Mouse (Mus musculus) forebrain, embryonic 12.5 days (tissue): ENCODE measurements around the gene Slfnl1. TPM values are rescaled to one million over a fixed set of nuclear protein-coding genes. Genes with fewer than 3 reads are reported as not detected.

ENCODE experiments used
- polyA plus RNA-seq: library from polyadenylated mRNA; unstranded; fragments of >200 nt; fragmentation: Nextera tagmentation; extraction: Ambion mirVana; gene quantifications from 2 replicates; pipeline ENCODE4 v1.2.1, GENCODE M21; 2016

Gene Slfnl1
- polyA plus RNA-seq, 1 experiment from 2014 or later: not detected

Other genes with a start within 250 kb of the Slfnl1 start
- gene Foxo6, start 244.9 kb upstream of the Slfnl1 start, polyA plus RNA-seq: 0.96 and 1.1 TPM in 2 replicates
- gene Scmh1, start 127.0 kb upstream of the Slfnl1 start, polyA plus RNA-seq: 44.6 and 52.7 TPM in 2 replicates
- 128 and 132 TPM in 2 replicates for gene Ctps, start 38.0 kb downstream of the Slfnl1 start, polyA plus RNA-seq
- not detected in 2 replicates for gene Gm8439, start 56.5 kb downstream of the Slfnl1 start, polyA plus RNA-seq
- gene Cited4, start 134.3 kb downstream of the Slfnl1 start, polyA plus RNA-seq: 4.2 and 4.8 TPM in 2 replicates
- 3.1 and 3.5 TPM in 2 replicates for gene Kcnq4, start 216.4 kb downstream of the Slfnl1 start, polyA plus RNA-seq